24 mouse cellular contexts compared by ENCODE assay signal in the genomic region with DNA sequence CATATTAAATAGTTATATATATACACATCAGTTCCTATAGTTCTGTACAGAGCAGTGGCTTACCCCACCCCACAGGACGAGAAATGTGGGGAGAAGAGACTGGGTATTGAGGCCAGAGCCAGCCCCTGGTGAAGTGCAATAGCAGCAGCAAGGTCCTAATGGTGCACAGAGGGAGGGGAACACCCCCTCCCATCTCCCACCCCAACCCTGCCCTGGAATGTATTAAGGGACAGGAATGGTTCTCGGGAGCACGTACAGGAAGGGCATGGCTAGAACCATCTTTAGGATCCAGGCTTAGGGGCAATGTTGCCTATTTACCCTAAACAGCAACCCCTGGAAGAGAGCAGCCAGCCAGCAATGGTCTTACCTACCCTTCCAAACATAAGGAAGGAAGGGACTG. TPM values are rescaled to one million over a fixed set of nuclear protein-coding genes. Genes with fewer than 3 reads are reported as not detected.
A peak's percentile ranks its signal among the peaks of the same experiment; 100 is the strongest.
DNase-seq lines count a peak whose midpoint lies in the region; ATAC-seq lines count a peak whose summit lies in the region.
"Had no signal": no experiment of that assay in that cellular context is flagged by ENCODE, and none has a peak within 500 bp of the region (broad histone marks: within the 10 kb centered on the region; RNA-seq: fewer than 3 reads in every experiment).

No protein-coding gene starts in this region.

- H3K9me3 ChIP-seq in limb, embryonic 12.5 days, result no peaks in the 10 kb centered on the region
- no peaks in the 10 kb centered on the region for H3K9me3 ChIP-seq in limb, embryonic 10.5 days (replicated peaks)
- no peaks in the 10 kb centered on the region for H3K9me3 ChIP-seq in embryonic facial prominence, embryonic 10.5 days
- H3K9me3 ChIP-seq: forebrain, embryonic 12.5 days; heart, embryonic 13.5 days; hindbrain, embryonic 15.5 days had no signal

- no peak overlapping the region for H3K9ac ChIP-seq in limb, embryonic 12.5 days (replicated peaks)
- H3K9ac ChIP-seq: forebrain, embryonic 12.5 days; heart, embryonic 13.5 days; hindbrain, embryonic 15.5 days had no signal

- no peak overlapping the region for H3K27ac ChIP-seq in limb, embryonic 12.5 days
- H3K27ac ChIP-seq in limb, embryonic 10.5 days, result no peak overlapping the region
- no peak overlapping the region for H3K27ac ChIP-seq in embryonic facial prominence, embryonic 10.5 days (replicated peaks)
- H3K27ac ChIP-seq: forebrain, embryonic 12.5 days; heart, embryonic 13.5 days; hindbrain, embryonic 15.5 days had no signal

- H3K4me1 ChIP-seq in limb, embryonic 12.5 days (replicated peaks), result peaks cover 27% of the 10 kb centered on the region
- peaks cover 40% of the 10 kb centered on the region for H3K4me1 ChIP-seq in limb, embryonic 10.5 days
- H3K4me1 ChIP-seq in embryonic facial prominence, embryonic 10.5 days, result peaks cover 44% of the 10 kb centered on the region

- WGBS in limb, embryonic 12.5 days, result 85% methylated on average over 3 of the region's 3 CpGs
- WGBS in limb, embryonic 10.5 days, result 71% methylated on average over 3 of the region's 3 CpGs
- WGBS in embryonic facial prominence, embryonic 10.5 days, result 81% methylated on average over 3 of the region's 3 CpGs

- DNase-seq in heart, adult 11 months, result peak; percentile 90
- DNase-seq in heart, postnatal 10 days, result no peak
- no peak for DNase-seq in limb, embryonic 10.5 days (ENCODE audit: low spot score)
- no peak for DNase-seq in embryonic facial prominence, embryonic 10.5 days (ENCODE audit: low spot score)
- DNase-seq in naive thymus-derived CD4-positive, alpha-beta T cell, adult 2 months (ENCODE audit: low read depth), result peak; percentile 13
- no peak for DNase-seq in right cerebral cortex, postnatal 10 days (ENCODE audit: low spot score in 2 of 2)
- no peak for DNase-seq in left cerebral cortex, adult 9 months (ENCODE audit: low spot score in 2 of 2)
- DNase-seq: adrenal gland, adult 8-10 months; adrenal gland, postnatal 36 days; B cell, adult 2 months; cerebellum, adult 2 months; cerebellum, postnatal 10 days; gastrocnemius, postnatal 14 days; heart, postnatal 4 days had no signal

- H3K36me3 ChIP-seq in limb, embryonic 12.5 days, result peaks cover 36% of the 10 kb centered on the region
- H3K36me3 ChIP-seq in limb, embryonic 10.5 days, result peaks cover 39% of the 10 kb centered on the region
- peaks cover 39% of the 10 kb centered on the region for H3K36me3 ChIP-seq in embryonic facial prominence, embryonic 10.5 days (replicated peaks)

- no peak for ATAC-seq in limb, embryonic 12.5 days (ENCODE audit: insufficient number of reproducible peaks, insufficient read depth, low FRiP score, low TSS enrichment, low read depth)
- ATAC-seq: CD4-positive, CD25-positive, alpha-beta regulatory T cell, adult 4 months; forebrain, embryonic 16.5 days; inflammation-experienced regulatory T-cells, adult 6 months; Patski had no signal

- H3K4me3 ChIP-seq in limb, embryonic 12.5 days (replicated peaks), result 0 out of 2 replicates have a peak overlapping the region, but pooled peaks have one; percentile 2
- no peak overlapping the region for H3K4me3 ChIP-seq in limb, embryonic 10.5 days
- peak overlapping the region; percentile 11; the same call in 1 of the 2 replicates for H3K4me3 ChIP-seq in embryonic facial prominence, embryonic 10.5 days
- H3K4me3 ChIP-seq: heart, embryonic 13.5 days; hindbrain, embryonic 15.5 days had no signal

- no peak overlapping the region for H3K4me2 ChIP-seq in limb, embryonic 12.5 days
- H3K4me2 ChIP-seq: hindbrain, embryonic 15.5 days had no signal

- H3K27me3 ChIP-seq in limb, embryonic 12.5 days, result no peaks in the 10 kb centered on the region
- no peaks in the 10 kb centered on the region for H3K27me3 ChIP-seq in limb, embryonic 10.5 days (ENCODE audit: low read depth, poor library complexity, severe bottlenecking)
- H3K27me3 ChIP-seq in embryonic facial prominence, embryonic 10.5 days (replicated peaks; ENCODE audit: low read depth, poor library complexity, severe bottlenecking), result no peaks in the 10 kb centered on the region
- H3K27me3 ChIP-seq: forebrain, embryonic 12.5 days; heart, embryonic 13.5 days; hindbrain, embryonic 15.5 days; Patski had no signal

- intact Hi-C loops in heart, postnatal 10 days (cut with DNase I), result loop anchor here (10.0 kb wide), 1 partner anchor 123 kb away; a partner anchor contains a TSS

RNA-seq across cellular contexts. Expression of a gene that starts 2.6 kb away (rescaled TPM):
- 10 to 100 TPM; 39.5 to 43.4 TPM for total RNA-seq in heart, postnatal 10 days (2021)
- 350 and 374 TPM in 2 replicates for polyA plus RNA-seq in limb, embryonic 12.5 days (2016; fragmentation: Nextera tagmentation; extraction: Ambion mirVana)
- 526 and 613 TPM in 2 replicates for polyA plus RNA-seq in limb, embryonic 10.5 days (2016; fragmentation: Nextera tagmentation; extraction: Ambion mirVana)
- 548 and 554 TPM in 2 replicates for polyA plus RNA-seq in embryonic facial prominence, embryonic 10.5 days (2016; fragmentation: Nextera tagmentation; extraction: Ambion mirVana)

RNA-seq across cellular contexts. Expression of a gene that starts 2.7 kb away (rescaled TPM):
- 10 to 100 TPM; 59.5 to 66.3 TPM for total RNA-seq in heart, postnatal 10 days (2021)
- polyA plus RNA-seq in limb, embryonic 12.5 days (2016; fragmentation: Nextera tagmentation; extraction: Ambion mirVana), result 168 and 171 TPM in 2 replicates
- 179 and 201 TPM in 2 replicates for polyA plus RNA-seq in limb, embryonic 10.5 days (2016; fragmentation: Nextera tagmentation; extraction: Ambion mirVana)
- polyA plus RNA-seq in embryonic facial prominence, embryonic 10.5 days (2016; fragmentation: Nextera tagmentation; extraction: Ambion mirVana), result 178 and 185 TPM in 2 replicates

RNA-seq across cellular contexts. Expression of a gene that starts 3.3 kb away (rescaled TPM):
- 10 to 100 TPM; 23.7 to 25.4 TPM for total RNA-seq in heart, postnatal 10 days (2021)
- 58.7 and 59.1 TPM in 2 replicates for polyA plus RNA-seq in limb, embryonic 12.5 days (2016; fragmentation: Nextera tagmentation; extraction: Ambion mirVana)
- 45.4 and 51.9 TPM in 2 replicates for polyA plus RNA-seq in limb, embryonic 10.5 days (2016; fragmentation: Nextera tagmentation; extraction: Ambion mirVana)
- 43.5 and 43.6 TPM in 2 replicates for polyA plus RNA-seq in embryonic facial prominence, embryonic 10.5 days (2016; fragmentation: Nextera tagmentation; extraction: Ambion mirVana)

RNA-seq across cellular contexts. Expression of a gene that starts 3.5 kb away (rescaled TPM):
- total RNA-seq in heart, postnatal 10 days (2021), result 10 to 100 TPM; 15.2 to 17.3 TPM
- 61.5 and 67.2 TPM in 2 replicates for polyA plus RNA-seq in limb, embryonic 12.5 days (2016; fragmentation: Nextera tagmentation; extraction: Ambion mirVana)
- 88.3 and 89.7 TPM in 2 replicates for polyA plus RNA-seq in limb, embryonic 10.5 days (2016; fragmentation: Nextera tagmentation; extraction: Ambion mirVana)
- 74.5 and 78.8 TPM in 2 replicates for polyA plus RNA-seq in embryonic facial prominence, embryonic 10.5 days (2016; fragmentation: Nextera tagmentation; extraction: Ambion mirVana)

RNA-seq across cellular contexts. Expression of a gene that starts 17.0 kb away (rescaled TPM):
- total RNA-seq in heart, postnatal 10 days (2021), result 10 to 100 TPM; 13.0 to 14.4 TPM
- not detected in 2 replicates for polyA plus RNA-seq in limb, embryonic 12.5 days (2016; fragmentation: Nextera tagmentation; extraction: Ambion mirVana)
- polyA plus RNA-seq in limb, embryonic 10.5 days (2016; fragmentation: Nextera tagmentation; extraction: Ambion mirVana), result not detected in 2 replicates
- not detected in 2 replicates for polyA plus RNA-seq in embryonic facial prominence, embryonic 10.5 days (2016; fragmentation: Nextera tagmentation; extraction: Ambion mirVana)
- polyA plus RNA-seq: embryonic facial prominence, embryonic 11.5 days; forebrain, embryonic 12.5 days; forebrain, embryonic 16.5 days; heart, embryonic 13.5 days; heart, postnatal 0 days; hindbrain, embryonic 15.5 days had no signal

Comparison
In these comparisons a context has a peak if more than half of its experiments do, and no peak if none do; other contexts are left out.
1. DNase-seq: peak in heart, adult 11 months (single experiment) and naive thymus-derived CD4-positive, alpha-beta T cell, adult 2 months (single experiment); none in heart, postnatal 10 days (0 of 2), limb, embryonic 10.5 days (single experiment), embryonic facial prominence, embryonic 10.5 days (single experiment), right cerebral cortex, postnatal 10 days (0 of 2) and left cerebral cortex, adult 9 months (0 of 2).